In the genomic region with DNA sequence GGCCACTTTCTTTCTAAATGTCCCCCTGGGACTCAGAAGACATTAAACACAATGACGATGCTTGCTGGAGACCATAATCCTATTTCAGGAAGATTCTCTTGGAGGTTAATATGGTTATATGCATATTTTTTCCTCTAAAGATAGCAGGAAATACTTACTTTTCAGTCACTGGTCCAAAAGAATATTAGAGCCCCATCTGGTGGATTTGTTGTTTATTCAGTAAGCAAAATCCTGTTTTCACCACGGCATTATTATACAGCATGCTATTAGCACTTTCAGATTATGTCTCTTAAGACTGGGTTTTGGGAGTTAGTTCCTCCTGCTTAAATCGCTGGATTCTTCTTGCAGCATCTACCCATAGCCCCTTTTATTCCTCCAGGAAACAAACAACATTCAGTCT, we compare ENCODE assay signal across 19 mouse cellular contexts.
DNase-seq lines count a peak whose midpoint lies in the region; ATAC-seq and TF ChIP-seq lines count a peak whose summit lies in the region.
"Had no signal": no experiment of that assay in that cellular context is flagged by ENCODE, and none has a peak within 500 bp of the region (broad histone marks: within the 10 kb centered on the region; RNA-seq: fewer than 3 reads in every experiment).

No protein-coding gene starts in this region.

- H3K27me3 ChIP-seq in forebrain, embryonic 14.5 days (replicated peaks; ENCODE audit: control insufficient read depth, insufficient read depth, low read length): no peaks in the 10 kb centered on the region
- H3K27me3 ChIP-seq in forebrain, embryonic 16.5 days (replicated peaks; ENCODE audit: control insufficient read depth, insufficient read depth, low read length): no peaks in the 10 kb centered on the region
- no peaks in the 10 kb centered on the region for H3K27me3 ChIP-seq in kidney, postnatal 0 days (ENCODE audit: insufficient read depth, low read length)
- no peaks in the 10 kb centered on the region for H3K27me3 ChIP-seq in kidney, embryonic 15.5 days
- no peaks in the 10 kb centered on the region for H3K27me3 ChIP-seq in midbrain, postnatal 0 days (ENCODE audit: insufficient read depth, low read length)
- no peaks in the 10 kb centered on the region for H3K27me3 ChIP-seq in midbrain, embryonic 13.5 days
- H3K27me3 ChIP-seq: embryonic facial prominence, embryonic 15.5 days; forebrain, embryonic 12.5 days; heart, embryonic 12.5 days; hindbrain, embryonic 12.5 days; liver, embryonic 15.5 days had no signal

- no peaks in the 10 kb centered on the region for H3K4me1 ChIP-seq in forebrain, embryonic 14.5 days (ENCODE audit: control insufficient read depth, insufficient read depth, low read length)
- no peaks in the 10 kb centered on the region for H3K4me1 ChIP-seq in forebrain, embryonic 16.5 days (replicated peaks; ENCODE audit: control insufficient read depth, insufficient read depth, low read length)
- no peaks in the 10 kb centered on the region for H3K4me1 ChIP-seq in kidney, postnatal 0 days (replicated peaks; ENCODE audit: insufficient read depth, low read length)
- H3K4me1 ChIP-seq in kidney, embryonic 15.5 days: no peaks in the 10 kb centered on the region
- H3K4me1 ChIP-seq in midbrain, postnatal 0 days (ENCODE audit: insufficient read depth, low read length): no peaks in the 10 kb centered on the region
- no peaks in the 10 kb centered on the region for H3K4me1 ChIP-seq in midbrain, embryonic 13.5 days (replicated peaks)
- H3K4me1 ChIP-seq: embryonic facial prominence, embryonic 15.5 days; forebrain, embryonic 12.5 days; heart, embryonic 12.5 days; liver, embryonic 15.5 days had no signal

- no peaks in the 10 kb centered on the region for H3K36me3 ChIP-seq in forebrain, embryonic 14.5 days (ENCODE audit: control insufficient read depth, insufficient read depth, low read length)
- no peaks in the 10 kb centered on the region for H3K36me3 ChIP-seq in forebrain, embryonic 16.5 days (ENCODE audit: control insufficient read depth, insufficient read depth)
- H3K36me3 ChIP-seq in kidney, postnatal 0 days (ENCODE audit: insufficient read depth, low read length): no peaks in the 10 kb centered on the region
- H3K36me3 ChIP-seq in kidney, embryonic 15.5 days: no peaks in the 10 kb centered on the region
- no peaks in the 10 kb centered on the region for H3K36me3 ChIP-seq in midbrain, postnatal 0 days (ENCODE audit: insufficient read depth, low read length)
- H3K36me3 ChIP-seq in midbrain, embryonic 13.5 days: no peaks in the 10 kb centered on the region
- H3K36me3 ChIP-seq: embryonic facial prominence, embryonic 15.5 days; forebrain, embryonic 12.5 days; heart, embryonic 12.5 days; hindbrain, embryonic 12.5 days; liver, embryonic 15.5 days had no signal

- no peak overlapping the region for H3K9ac ChIP-seq in forebrain, embryonic 14.5 days (ENCODE audit: low read length)
- H3K9ac ChIP-seq in forebrain, embryonic 16.5 days (replicated peaks; ENCODE audit: low read depth, low read length): no peak overlapping the region
- H3K9ac ChIP-seq in kidney, postnatal 0 days (ENCODE audit: low read depth, low read length): no peak overlapping the region
- no peak overlapping the region for H3K9ac ChIP-seq in kidney, embryonic 15.5 days
- H3K9ac ChIP-seq in midbrain, postnatal 0 days (replicated peaks; ENCODE audit: low read length, poor library complexity, severe bottlenecking): no peak overlapping the region
- H3K9ac ChIP-seq in midbrain, embryonic 13.5 days (replicated peaks): no peak overlapping the region
- H3K9ac ChIP-seq: embryonic facial prominence, embryonic 15.5 days; forebrain, embryonic 12.5 days; heart, embryonic 12.5 days; hindbrain, embryonic 12.5 days; liver, embryonic 15.5 days had no signal

- 76% methylated on average over 3 of the region's 3 CpGs for WGBS in forebrain, embryonic 14.5 days
- WGBS in forebrain, embryonic 16.5 days: 71% methylated on average over 3 of the region's 3 CpGs
- 61% methylated on average over 3 of the region's 3 CpGs for WGBS in kidney, postnatal 0 days
- 71% methylated on average over 3 of the region's 3 CpGs for WGBS in kidney, embryonic 15.5 days
- WGBS in midbrain, postnatal 0 days: 32% methylated on average over 3 of the region's 3 CpGs
- 75% methylated on average over 3 of the region's 3 CpGs for WGBS in midbrain, embryonic 13.5 days

- DNase-seq in forebrain, embryonic 14.5 days (ENCODE audit: low spot score): peak; percentile 58
- DNase-seq in kidney, postnatal 0 days (ENCODE audit: low spot score): peak; percentile 69
- DNase-seq in midbrain, postnatal 0 days (ENCODE audit: low spot score): peak; percentile 72
- no peak for DNase-seq in ovary, postnatal 10 days (ENCODE audit: low spot score)
- no peak for DNase-seq in T-cell, adult 2 months (ENCODE audit: low spot score)
- DNase-seq: adrenal gland, postnatal 14 days; cerebellum, adult 11 months; gastrocnemius, postnatal 36 days; kidney, adult 8-10 months; thymus, postnatal 14 days had no signal

- no peak for ATAC-seq in forebrain, embryonic 14.5 days
- no peak for ATAC-seq in forebrain, embryonic 16.5 days
- ATAC-seq in kidney, postnatal 0 days (replicated peaks; ENCODE audit: low FRiP score, low read depth): no peak
- no peak for ATAC-seq in kidney, embryonic 15.5 days (replicated peaks; ENCODE audit: low FRiP score)
- no peak for ATAC-seq in midbrain, postnatal 0 days (ENCODE audit: low FRiP score)
- no peak for ATAC-seq in midbrain, embryonic 13.5 days

- no peak overlapping the region for H3K4me2 ChIP-seq in forebrain, embryonic 14.5 days (ENCODE audit: low read length)
- no peak overlapping the region for H3K4me2 ChIP-seq in forebrain, embryonic 16.5 days (ENCODE audit: low read length)
- H3K4me2 ChIP-seq in kidney, postnatal 0 days (ENCODE audit: low read length): no peak overlapping the region
- H3K4me2 ChIP-seq in kidney, embryonic 15.5 days: no peak overlapping the region
- no peak overlapping the region for H3K4me2 ChIP-seq in midbrain, postnatal 0 days (ENCODE audit: low read depth, low read length, poor library complexity, severe bottlenecking)
- H3K4me2 ChIP-seq in midbrain, embryonic 13.5 days (replicated peaks): no peak overlapping the region
- H3K4me2 ChIP-seq: embryonic facial prominence, embryonic 15.5 days; forebrain, embryonic 12.5 days; heart, embryonic 12.5 days; hindbrain, embryonic 12.5 days; liver, embryonic 15.5 days had no signal

- no peak overlapping the region for H3K27ac ChIP-seq in forebrain, embryonic 14.5 days (ENCODE audit: low read depth, low read length)
- H3K27ac ChIP-seq in forebrain, embryonic 16.5 days (ENCODE audit: low read length): no peak overlapping the region
- no peak overlapping the region for H3K27ac ChIP-seq in kidney, postnatal 0 days
- no peak overlapping the region for H3K27ac ChIP-seq in kidney, embryonic 15.5 days
- H3K27ac ChIP-seq in midbrain, postnatal 0 days (ENCODE audit: low read depth, low read length): no peak overlapping the region
- no peak overlapping the region for H3K27ac ChIP-seq in midbrain, embryonic 13.5 days
- H3K27ac ChIP-seq: embryonic facial prominence, embryonic 15.5 days; forebrain, embryonic 12.5 days; hindbrain, embryonic 12.5 days; liver, embryonic 15.5 days had no signal

- H3K4me3 ChIP-seq in forebrain, embryonic 14.5 days (ENCODE audit: low read depth, low read length): no peak overlapping the region
- H3K4me3 ChIP-seq in forebrain, embryonic 16.5 days (replicated peaks; ENCODE audit: low read length): no peak overlapping the region
- H3K4me3 ChIP-seq in kidney, postnatal 0 days (replicated peaks; ENCODE audit: low read depth, low read length): no peak overlapping the region
- H3K4me3 ChIP-seq in kidney, embryonic 15.5 days (replicated peaks): no peak overlapping the region
- H3K4me3 ChIP-seq in midbrain, postnatal 0 days (ENCODE audit: low read depth, low read length): no peak overlapping the region
- no peak overlapping the region for H3K4me3 ChIP-seq in midbrain, embryonic 13.5 days (replicated peaks)
- H3K4me3 ChIP-seq: embryonic facial prominence, embryonic 15.5 days; forebrain, embryonic 12.5 days; heart, embryonic 12.5 days; hindbrain, embryonic 12.5 days; liver, embryonic 15.5 days; myocyte had no signal

- H3K9me3 ChIP-seq in forebrain, embryonic 14.5 days (replicated peaks; ENCODE audit: control insufficient read depth, low read length): no peaks in the 10 kb centered on the region
- H3K9me3 ChIP-seq in forebrain, embryonic 16.5 days (ENCODE audit: control insufficient read depth, low read length): no peaks in the 10 kb centered on the region
- no peaks in the 10 kb centered on the region for H3K9me3 ChIP-seq in kidney, postnatal 0 days (replicated peaks; ENCODE audit: low read length)
- H3K9me3 ChIP-seq in kidney, embryonic 15.5 days (replicated peaks): no peaks in the 10 kb centered on the region
- H3K9me3 ChIP-seq in midbrain, postnatal 0 days (ENCODE audit: low read length): no peaks in the 10 kb centered on the region
- no peaks in the 10 kb centered on the region for H3K9me3 ChIP-seq in midbrain, embryonic 13.5 days
- H3K9me3 ChIP-seq: embryonic facial prominence, embryonic 15.5 days; hindbrain, embryonic 12.5 days; liver, embryonic 15.5 days had no signal

- peak; percentile 68 for TF ChIP-seq CTCF in kidney, postnatal 0 days (IDR thresholded peaks at IDR 0.05; ENCODE audit: low read depth)
- peak; percentile 76 for TF ChIP-seq CTCF in midbrain, postnatal 0 days (IDR thresholded peaks at IDR 0.05)

Comparison
In these comparisons a context has a peak if more than half of its experiments do, and no peak if none do; other contexts are left out.
1. DNase-seq: peak in forebrain, embryonic 14.5 days (single experiment), kidney, postnatal 0 days (single experiment) and midbrain, postnatal 0 days (single experiment); none in ovary, postnatal 10 days (single experiment) and T-cell, adult 2 months (single experiment).